Mouse (Mus musculus): ENCODE data around the gene Fanci.
A peak's percentile ranks its signal among the peaks of the same experiment; 100 is the strongest.

The Fanci gene

GRCm38 (mm10) chr7:79387140-79387539 lies 4.6 kb upstream of the Fanci start:
- ATAC-seq (ENCODE audit: low TSS enrichment) = no peak

DNA sequence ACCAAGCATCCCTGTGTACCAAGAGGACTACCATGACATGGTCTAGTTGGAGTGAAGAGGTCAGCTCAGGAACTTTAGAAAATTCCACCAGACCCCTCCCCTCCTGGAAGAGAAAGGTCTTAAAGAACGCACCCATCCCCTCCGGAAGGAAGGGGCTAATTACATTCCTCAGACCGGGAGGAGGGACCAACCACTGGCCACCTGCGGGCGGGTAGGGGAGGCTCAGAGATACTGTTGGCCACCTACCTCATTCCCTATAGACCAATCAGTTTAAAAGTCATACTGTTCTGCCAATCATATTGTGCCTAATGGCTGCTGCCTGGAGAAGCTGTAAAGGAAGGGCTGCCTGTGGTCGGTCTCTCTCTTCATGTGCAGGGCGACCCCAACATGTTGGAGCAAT lies 3.7 kb upstream of the Fanci start:
- no peak for ATAC-seq (ENCODE audit: low TSS enrichment)

GRCm38 (mm10) chr7:79388671-79389206 lies 3.0 kb upstream of the Fanci start:
- ATAC-seq (ENCODE audit: low TSS enrichment) = no peak

DNA sequence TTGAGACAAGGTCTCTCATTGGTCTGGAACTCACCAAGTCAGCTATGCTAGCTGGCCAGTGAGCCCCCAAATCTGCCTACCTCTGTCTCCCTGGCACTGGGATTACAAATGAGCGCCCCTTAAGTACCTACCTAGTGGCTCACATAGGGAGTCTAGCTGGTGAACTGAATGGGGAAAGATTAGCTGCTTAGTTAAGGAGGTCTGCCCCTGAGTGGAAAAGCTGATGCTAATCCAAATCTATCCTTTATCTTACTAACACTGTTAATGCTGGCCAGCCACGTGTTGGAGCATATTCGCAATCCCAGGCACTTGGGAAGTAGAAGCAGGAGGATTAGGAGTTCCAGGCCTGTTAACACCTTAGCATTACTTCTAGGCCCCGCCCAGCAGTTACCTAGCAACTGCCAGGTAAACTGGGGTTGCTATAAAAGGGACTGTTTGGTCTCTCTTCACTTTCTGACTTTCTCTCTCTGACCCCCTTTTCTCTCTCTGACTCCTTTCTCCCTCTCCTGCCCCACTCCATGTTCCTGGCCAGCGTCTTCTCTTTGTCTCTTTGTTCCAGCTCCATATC lies 1.5 kb upstream of the Fanci start:
- ATAC-seq (ENCODE audit: low TSS enrichment) = no peak

DNA sequence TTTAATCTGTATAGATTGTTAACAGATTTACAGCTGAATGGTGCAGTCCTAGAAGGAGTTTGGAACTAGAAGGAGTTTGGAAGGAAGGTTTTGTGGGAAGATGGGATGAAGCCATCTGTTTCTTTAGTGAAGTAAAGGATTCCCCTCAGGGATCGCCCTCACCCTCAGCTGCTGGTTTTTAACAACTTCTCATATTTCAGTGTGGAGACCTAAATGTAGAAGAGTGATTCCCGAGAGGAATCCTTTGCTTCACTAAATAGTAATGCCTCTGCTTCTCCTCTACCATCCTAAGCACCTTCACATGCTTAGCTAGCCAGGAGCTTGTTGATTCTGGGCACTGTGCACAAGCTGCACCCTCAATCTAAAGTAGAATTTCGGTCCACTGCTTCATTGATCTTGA lies 258 bp upstream of the Fanci start:
- ATAC-seq (ENCODE audit: low TSS enrichment) = peak; percentile 25

DNA sequence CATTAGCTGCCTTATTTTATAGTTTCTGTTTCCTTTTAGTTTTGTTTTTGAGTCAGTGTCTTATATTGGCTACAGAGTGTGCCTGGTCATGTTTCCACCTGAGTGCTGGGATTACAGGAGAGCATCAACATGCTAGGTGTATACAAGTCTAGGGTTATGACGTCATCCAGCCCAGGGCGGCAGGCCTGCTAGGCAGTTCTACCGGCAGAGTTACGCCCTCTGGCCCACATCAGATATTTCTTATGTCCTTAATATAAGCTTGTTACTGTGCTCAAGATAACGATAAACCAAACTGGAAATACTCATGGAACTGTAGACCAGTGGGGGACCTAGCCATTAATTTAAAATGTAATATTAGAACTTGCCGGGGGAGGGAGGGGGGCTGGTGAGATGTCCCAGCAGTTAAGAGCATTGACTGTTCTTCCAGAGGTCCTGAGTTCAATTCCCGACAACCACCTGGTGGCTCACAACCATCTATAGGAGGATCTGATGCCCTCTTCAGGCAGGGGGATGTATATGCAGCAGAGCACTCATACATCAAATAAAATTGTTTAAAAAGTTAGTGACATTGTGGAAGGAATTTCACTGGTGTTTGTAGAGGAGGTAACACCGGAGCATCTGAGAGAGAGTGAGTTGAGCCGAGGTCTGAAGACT lies 1.3 kb downstream of the Fanci start:
- no peak for ATAC-seq (ENCODE audit: low TSS enrichment)

GRCm38 (mm10) chr7:79393924-79394323 lies 2.2 kb downstream of the Fanci start:
- no peak for ATAC-seq (ENCODE audit: low TSS enrichment)

- no peak for ATAC-seq (ENCODE audit: low TSS enrichment)
Observed at GRCm38 (mm10) chr7:79394666-79395065, 2.9 kb downstream of the Fanci start.

DNA sequence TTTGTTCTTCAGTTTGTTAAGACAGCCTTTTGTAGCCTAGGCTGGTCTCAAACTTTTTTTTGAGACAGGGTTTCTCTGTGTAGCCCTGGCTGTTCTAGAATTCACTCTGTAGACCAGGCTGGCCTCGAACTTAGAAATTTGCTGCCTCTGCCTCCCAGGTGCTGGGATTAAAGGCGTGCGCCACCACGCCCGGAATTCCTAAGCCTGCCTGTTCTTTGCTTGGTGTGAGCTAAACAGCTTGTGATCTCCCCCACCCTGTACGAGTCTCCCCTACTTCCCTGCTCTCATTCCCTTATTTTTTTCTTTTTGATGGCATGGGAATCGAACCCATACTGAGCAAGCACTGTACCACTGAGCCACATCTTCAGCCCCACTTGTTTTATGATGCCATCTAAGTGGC lies 3.5 kb downstream of the Fanci start:
- no peak for ATAC-seq (ENCODE audit: low TSS enrichment)

DNA sequence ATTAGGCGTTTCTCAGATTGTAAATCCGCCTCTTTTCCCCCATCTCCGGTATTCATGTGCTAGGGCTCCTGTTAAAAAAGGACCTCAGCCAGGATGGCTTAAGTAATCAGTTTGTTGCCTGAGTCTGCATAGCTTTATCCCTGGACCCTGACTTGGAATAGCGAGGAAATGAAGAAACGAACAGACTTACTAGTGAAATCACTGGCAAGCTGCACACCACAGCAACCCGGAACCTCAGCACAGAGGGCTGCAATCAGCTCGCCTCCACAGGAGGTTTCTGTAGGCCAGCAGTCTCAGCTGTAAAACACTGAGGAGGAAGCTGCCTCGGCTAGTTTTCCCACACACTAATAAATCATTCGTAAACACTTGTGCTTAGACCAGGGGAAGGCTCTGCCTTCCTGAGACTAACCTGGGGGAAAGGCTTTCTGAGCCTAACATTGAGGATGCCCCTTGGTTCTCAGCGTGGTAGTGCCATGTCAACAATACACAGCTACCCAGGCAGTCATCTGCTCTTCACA lies 5.8 kb downstream of the Fanci start:
- no peak for ATAC-seq (ENCODE audit: low TSS enrichment)

- no peak for ATAC-seq (ENCODE audit: low TSS enrichment)
Observed at GRCm38 (mm10) chr7:79398426-79398825, 6.7 kb downstream of the Fanci start.

- no peak for ATAC-seq (ENCODE audit: low TSS enrichment)
Observed at GRCm38 (mm10) chr7:79398971-79399370, 7.2 kb downstream of the Fanci start.

GRCm38 (mm10) chr7:79400296-79400695 lies 8.6 kb downstream of the Fanci start:
- no peak for ATAC-seq (ENCODE audit: low TSS enrichment)

GRCm38 (mm10) chr7:79414449-79415375 lies 23.0 kb downstream of the Fanci start:
- ATAC-seq (ENCODE audit: low TSS enrichment) = no peak

- no peak for ATAC-seq (ENCODE audit: low TSS enrichment)
Observed at GRCm38 (mm10) chr7:79419950-79420349, 28.2 kb downstream of the Fanci start.

- no peak for ATAC-seq (ENCODE audit: low TSS enrichment)
Observed at GRCm38 (mm10) chr7:79422876-79423275, 31.1 kb downstream of the Fanci start.

GRCm38 (mm10) chr7:79425804-79426203 lies 34.1 kb downstream of the Fanci start:
- no peak for ATAC-seq (ENCODE audit: low TSS enrichment)

- ATAC-seq (ENCODE audit: low TSS enrichment) = no peak
Observed at GRCm38 (mm10) chr7:79428243-79428642, 36.5 kb downstream of the Fanci start.

GRCm38 (mm10) chr7:79440035-79440434 lies 48.3 kb downstream of the Fanci start:
- no peak for ATAC-seq (ENCODE audit: low TSS enrichment)

DNA sequence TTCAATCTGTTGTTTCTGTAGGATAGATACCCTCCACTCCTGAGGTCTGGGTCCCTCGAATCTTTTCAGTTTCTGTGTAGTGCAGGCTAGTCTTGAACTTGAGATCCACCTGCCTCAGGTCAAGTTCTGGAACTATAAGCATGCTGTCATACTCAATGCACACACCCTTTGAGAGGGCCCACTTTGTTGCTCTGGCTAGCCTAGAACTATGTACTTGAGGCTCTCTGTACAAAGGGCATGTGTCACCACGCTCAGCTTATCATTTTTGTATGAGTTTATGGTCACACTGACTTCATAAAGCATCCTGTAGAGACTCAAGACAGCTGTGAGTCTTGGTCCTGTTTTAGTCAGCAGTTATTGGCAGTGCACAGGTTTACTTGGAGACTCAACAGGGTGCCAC lies 55.3 kb downstream of the Fanci start:
- ATAC-seq (ENCODE audit: low TSS enrichment) = no peak

DNA sequence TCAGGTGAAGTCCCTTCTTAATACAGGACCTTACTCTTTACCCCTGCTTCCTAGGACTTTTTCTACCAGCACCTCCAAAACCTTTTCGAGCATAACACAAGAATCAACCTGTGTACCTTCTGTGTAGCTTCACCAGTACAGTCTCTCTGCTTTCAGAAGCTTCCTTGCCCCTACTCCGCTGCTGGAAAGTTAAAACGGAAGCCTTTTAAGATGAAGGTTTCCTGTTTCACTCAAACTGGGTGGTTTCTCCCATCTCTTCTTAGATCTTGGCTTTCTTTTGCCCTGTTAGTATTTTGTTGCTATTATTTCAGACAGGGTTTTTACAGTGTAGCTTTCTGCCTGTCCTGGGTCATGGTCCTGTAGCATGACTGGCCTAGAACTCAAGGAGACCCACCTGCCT lies 55.8 kb downstream of the Fanci start:
- ATAC-seq (ENCODE audit: low TSS enrichment) = no peak

DNA sequence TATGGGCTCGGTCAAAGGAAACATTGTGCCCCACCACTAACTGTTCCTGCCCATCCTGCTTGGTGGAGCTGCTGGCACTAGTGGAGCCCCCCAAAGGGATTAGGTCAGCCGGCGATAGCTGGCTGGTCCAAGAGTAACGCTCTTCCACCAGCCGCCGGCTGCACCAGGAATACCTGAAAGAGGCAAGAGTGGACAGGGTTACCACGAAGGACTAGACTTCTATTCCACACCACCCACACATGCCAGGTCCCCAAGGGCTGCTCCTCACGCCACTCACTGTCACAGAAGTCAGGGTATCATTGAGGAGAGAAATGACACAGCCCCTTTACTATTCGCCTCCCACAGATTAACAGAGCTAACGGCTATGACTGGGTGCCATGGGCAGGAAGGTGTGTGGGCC lies 70.0 kb downstream of the Fanci start:
- ATAC-seq (ENCODE audit: low TSS enrichment) = no peak
